Mouse (Mus musculus): Measurements from ENCODE around the gene Ap1b1.

- TF ChIP-seq GATA1 (IDR thresholded peaks at IDR 0.05; ENCODE audit: borderline replicate concordance, low read length), result no peak
- TF ChIP-seq CTCF (IDR thresholded peaks at IDR 0.05; ENCODE audit: low read depth, low read length), result no peak
- no peak for TF ChIP-seq TAL1 (conservative IDR thresholded peaks at IDR 0.05; ENCODE audit: low read depth, low read length)
- no peak for TF ChIP-seq POLR2AphosphoS5 (IDR thresholded peaks at IDR 0.05; ENCODE audit: insufficient replicate concordance, low read depth, low read length)
- no peak for TF ChIP-seq GATA2 (IDR thresholded peaks at IDR 0.05; ENCODE audit: borderline replicate concordance, low read depth, low read length)
Observed at GRCm38 (mm10) chr11:5054874-5055273, 68.2 kb downstream of the Ap1b1 start.
